Mouse (Mus musculus) thymus, postnatal 10 days (tissue): Measurements from ENCODE around the gene Inpp5f.
"Not testable (repeated sequence)": the region's sequence is repeated elsewhere in the genome, so short reads cannot be mapped to it uniquely, and the experiment has no call there.

ENCODE experiments used
- DNase-seq, 2 experiments: peaks; one replicate each; pipeline ENCODE4 v3.0.0; 2021; ENCODE audit warnings: low spot score in 2 of 2

The Inpp5f gene

DNA sequence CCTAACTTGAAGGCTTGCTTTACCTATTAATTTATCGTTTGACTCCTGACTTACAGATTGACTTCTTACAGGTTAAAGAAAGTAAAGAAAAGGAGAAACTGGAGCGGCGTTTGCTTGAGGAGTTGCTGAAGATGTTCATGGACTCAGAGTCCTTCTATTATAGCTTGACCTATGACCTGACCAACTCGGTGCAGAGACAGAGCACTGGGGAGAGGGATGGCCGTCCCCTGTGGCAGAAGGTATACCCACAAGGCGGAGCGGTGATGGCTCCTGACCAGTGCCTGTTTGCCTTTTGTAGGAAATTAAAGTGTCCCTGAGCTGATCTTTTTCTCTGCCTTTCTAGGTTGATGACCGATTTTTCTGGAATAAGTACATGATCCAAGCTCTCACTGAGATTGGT is 52.8 kb downstream of the Inpp5f start:
- no peak for DNase-seq

DNA sequence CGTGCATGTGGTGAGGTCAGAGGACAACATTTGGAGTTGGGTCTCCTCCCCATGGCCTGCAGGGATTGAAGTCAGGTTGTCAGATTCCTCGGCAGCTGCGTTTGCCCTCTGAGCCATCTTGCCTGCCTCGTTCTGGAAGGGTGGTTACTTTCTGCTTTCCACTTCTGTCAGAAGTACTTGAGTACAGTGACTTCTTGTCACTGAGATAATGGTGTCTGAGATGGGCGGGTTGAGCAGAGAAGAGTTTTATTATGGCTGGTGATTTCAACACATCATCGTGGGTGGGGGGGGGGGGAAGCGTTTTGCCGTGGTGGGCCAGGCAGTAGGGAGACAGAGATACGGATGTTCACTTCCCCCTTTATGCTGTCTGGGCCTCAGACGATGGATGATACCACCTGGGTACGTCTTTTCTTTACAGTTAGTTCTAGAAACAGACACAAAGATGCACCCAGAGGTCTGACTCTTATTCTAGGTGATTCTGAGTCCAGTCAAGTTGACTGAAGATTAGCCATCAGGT is 53.8 kb downstream of the Inpp5f start:
- no peak for DNase-seq

DNA sequence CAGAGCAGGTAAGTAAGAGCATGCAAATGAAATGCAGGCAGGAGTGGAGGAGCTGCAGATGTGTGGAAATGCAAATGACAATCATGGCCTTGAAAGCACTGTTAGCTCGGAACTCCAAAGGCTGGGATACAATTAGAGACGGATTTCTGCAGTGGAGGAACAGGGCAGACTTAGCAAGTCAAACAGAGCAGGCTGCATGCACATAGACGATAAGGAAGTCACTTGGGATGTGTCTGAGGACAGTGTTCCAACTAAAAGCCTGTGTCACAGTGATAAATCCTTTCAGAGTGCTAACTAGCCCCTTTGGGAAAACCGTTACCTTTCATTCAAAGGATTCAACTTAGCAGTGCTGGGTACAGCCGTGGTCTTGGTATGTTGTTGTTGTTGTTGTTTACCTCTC is 56.7 kb downstream of the Inpp5f start:
- no peak for DNase-seq

DNA sequence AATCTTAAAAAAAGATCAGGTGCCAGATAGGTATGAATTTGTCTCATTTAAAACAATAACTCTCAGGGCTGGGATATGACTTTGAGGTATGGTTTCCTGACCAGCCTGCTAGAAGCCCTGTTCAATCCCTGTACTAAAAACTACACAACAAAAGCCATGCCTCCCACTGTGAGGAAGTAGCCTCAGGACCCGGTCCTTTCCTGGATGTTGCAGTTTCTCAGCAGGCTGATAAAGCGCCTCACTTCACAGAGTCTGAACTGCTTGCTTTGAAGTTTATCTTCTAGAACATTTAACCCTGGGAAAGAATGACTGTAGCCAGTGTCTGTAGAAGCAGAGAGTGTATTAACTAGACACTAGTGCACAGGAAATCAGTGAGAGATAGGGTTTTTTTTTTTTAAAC is 57.7 kb downstream of the Inpp5f start:
- no peak for DNase-seq

DNA sequence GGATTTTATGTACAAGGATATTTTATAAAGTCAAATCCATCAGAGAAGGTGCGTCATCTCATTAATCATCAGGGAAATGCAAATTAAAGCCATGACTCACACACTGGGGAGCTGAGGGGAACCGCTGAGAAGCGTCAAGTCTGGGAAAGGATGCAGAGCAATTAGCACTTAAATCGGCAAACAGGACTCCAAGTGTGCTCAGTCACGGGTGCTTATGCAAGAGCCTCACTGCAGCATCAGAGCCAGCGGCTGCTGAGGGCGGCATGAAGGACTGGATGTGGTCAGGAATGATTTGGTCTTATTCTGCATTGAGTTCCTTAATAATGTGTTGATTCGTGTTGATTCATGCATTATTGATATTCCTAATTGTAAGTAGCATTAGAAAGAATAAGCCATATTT is 60.8 kb downstream of the Inpp5f start:
- DNase-seq: no peak

DNA sequence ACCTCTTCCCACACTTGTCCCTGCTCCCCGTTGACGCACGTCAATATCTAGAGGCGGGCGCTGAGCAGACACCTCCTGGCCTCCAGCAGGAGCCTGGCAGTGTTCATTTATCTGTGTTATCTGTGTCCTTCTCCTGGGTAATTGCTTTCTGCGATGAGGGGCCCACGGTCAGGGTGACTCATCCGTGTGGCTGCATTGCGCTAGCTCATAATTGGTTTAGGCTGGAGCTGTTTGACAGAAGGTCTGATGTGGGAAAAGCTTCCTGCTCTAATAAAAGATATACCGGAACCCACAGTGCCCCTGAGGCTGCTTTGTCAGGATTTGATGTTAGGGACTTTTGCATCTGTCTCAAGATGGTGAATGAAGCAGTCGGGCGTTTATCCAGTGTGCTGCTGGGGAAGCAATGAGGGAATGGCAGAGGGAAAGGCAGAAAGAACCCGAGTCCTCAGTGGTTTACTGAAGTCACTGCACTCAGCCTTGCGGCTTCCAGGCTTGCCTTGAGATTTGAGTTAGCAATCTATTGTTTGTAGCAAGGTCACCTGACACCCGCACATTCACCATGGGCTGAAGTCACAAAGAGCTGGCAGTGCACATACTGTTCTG is 61.4 kb downstream of the Inpp5f start:
- no peak for DNase-seq

DNA sequence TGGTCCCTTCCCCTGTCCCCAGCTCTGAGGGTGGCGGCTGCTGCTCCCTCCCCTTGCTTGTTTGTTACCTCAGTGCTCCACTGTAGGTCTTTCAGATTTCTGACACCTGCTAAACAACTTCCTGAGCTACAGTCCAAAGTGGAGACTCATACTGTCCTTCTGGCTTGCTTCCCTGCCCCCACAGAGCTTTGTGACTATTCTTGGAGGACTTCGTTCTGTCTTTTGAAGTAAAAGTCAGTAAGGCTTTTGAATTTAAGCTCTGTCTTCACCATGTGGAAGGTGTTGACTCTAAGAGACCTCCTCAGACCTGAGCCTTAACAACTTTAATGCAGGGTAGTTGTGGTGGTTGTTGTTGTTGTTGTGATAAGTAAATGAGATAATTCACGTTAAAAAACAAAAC is 67.4 kb downstream of the Inpp5f start:
- no peak for DNase-seq

DNA sequence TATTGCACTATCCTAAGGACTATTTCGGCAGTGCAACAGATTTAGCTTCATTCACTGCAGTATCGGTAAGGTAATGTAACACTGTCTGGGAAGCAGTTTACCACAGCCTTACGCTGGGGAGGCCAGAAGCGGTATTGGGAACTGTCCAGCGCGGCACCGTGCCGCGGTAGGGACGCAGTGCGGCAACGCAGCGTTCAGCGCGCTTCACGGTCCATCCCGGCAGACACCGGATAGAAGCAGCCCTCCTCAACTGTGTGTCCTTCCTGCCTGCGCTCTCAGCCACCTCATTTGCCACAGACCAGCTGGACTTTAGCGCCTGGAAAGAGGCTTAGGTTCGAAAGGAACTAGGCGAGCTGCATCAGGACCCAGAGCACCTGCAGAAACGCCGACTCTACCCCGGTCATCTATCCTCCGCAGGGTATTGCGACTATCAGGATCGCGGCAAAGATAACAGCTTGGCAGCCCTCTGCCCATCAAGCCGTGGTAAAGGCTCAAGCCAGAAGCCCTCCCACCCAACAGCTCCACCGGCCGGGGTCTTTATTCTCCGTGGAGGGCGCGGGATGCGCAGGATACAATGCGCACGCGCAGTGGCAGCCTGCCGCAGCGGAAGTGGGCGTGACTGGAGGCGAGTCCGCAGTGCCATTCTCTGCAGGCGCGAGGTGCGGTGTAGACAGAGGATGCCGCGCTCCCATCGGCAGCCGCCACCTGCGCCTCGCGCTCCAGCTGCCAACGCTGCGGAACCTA is 76.9 kb downstream of the Inpp5f start:
- peak; percentile 76 to 79 for DNase-seq

DNA sequence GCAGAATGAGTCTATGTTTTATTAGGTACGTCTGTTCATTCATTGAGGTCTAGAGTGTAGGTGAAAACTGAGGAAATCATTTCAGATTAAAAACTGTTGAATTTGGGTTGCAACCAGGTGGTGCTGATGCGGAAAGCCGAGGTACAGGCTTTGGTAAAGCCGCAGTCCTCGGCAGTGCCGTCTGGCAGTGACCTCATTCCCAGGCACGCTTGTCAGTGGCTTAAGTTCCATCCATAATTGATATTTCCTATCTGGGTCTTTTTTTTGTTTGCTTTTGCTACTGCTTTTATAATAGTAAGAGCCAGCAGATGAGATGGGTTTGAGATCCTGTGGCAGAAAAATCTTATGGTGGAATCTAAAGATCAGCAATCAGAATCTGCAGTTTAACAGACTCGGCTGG is 78.2 kb downstream of the Inpp5f start:
- DNase-seq: no peak

GRCm38 (mm10) chr7:128690070-128690469 is 78.9 kb downstream of the Inpp5f start:
- peak; percentile 75 to 92 for DNase-seq

DNA sequence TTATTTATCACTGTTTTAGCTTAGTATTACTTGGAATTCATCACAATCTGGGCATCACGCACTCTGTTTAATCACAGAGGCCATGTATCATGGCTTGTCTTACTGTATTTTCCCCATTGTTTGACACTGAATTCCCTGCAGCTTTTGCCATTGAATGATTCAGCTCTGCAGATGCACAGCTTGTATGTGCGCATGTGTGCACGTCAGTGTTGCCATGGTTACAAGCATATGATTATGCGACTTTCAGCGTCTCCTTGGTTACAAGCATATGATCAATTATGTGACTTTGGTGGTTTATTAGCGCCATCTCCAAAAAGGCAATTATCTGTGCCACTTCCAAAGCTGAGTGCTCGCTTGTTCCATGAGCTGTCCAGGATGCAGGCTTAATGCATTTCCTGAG is 79.7 kb downstream of the Inpp5f start:
- no peak for DNase-seq

- no peak for DNase-seq
These were observed 81.0 kb downstream of the Inpp5f start for GRCm38 (mm10) chr7:128692163-128692562.

DNA sequence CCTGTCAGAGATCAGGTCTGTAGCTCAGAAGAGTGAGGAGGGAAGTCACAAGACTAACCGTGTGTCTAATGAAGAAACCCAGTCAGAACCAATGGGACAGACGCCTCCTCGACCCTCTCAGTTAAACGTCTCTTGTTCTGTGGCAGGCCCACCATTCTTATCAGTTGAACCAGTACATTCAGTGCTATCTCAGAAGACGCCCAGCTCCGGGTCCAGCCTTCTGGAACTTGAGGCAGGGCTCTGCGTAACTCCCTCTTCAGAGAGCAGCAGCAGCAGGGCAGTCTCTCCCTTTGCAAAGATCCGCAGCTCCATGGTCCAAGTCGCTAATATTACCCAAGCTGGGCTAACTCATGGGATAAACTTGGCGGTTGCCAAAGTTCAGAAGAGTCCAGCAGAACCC is 83.7 kb downstream of the Inpp5f start:
- DNase-seq: no peak

DNA sequence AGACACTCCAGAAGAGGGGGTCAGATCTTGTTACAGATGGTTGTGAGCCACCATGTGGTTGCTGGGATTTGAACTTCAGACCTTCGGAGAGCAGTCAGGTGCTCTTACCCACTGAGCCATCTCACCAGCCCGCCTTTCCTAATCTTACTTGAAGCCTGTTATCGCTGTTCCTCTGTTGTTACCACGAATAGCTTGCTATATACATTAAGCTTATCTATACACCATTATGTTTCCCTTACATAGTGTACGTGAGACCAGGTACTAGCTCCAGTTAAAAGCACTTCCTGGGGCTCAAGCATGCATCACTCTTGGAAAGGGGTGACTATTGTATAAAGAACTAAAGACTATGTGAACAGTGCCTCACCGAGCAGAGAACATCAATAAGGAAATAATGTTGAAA is 88.8 kb downstream of the Inpp5f start:
- not testable (repeated sequence) for DNase-seq

DNA sequence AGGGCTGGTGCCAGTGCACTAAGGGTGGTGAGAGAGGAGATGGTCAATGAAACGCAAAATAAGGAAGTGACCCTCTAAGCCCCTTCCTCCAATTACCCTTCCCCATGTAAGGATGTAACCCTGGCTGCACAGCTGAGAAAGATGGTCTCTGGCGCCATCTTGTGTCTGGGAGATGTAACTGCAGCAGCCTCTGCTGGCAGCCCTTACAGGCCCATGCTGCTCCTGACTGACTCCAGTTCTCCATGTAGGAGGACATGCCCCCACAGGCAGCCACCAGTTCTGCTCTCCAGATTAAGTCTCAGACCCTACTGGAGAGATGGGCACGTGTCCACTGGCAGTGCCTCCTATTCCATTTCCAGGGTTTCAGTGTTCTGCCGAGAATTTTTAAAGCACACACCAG is 94.6 kb downstream of the Inpp5f start:
- peak in 1 of 2 experiments; percentile 69 for DNase-seq

DNA sequence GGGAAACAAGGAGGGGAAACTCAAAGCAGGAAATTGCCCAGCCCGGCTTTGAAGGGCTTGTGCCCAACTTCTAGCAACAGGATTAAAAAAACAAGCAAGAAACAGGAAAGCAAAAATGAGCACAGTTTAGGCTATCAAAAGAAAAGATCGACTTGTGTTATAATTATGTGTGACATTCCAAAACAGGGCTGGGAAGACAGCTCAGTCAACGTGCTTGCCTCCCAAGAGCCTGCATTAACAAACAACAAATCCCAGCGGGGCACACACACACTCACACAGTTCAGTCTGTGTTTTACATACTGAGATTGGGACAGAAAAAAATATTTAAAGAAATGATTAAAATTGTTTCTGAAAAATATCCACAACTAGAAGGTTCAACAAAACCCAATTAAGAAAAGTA is 106.9 kb downstream of the Inpp5f start:
- no peak for DNase-seq

- peak; percentile 62 to 76 for DNase-seq
These were observed 113.6 kb downstream of the Inpp5f start for GRCm38 (mm10) chr7:128724761-128725160.

- DNase-seq: no peak
These were observed 114.1 kb downstream of the Inpp5f start for GRCm38 (mm10) chr7:128725189-128725588.

DNA sequence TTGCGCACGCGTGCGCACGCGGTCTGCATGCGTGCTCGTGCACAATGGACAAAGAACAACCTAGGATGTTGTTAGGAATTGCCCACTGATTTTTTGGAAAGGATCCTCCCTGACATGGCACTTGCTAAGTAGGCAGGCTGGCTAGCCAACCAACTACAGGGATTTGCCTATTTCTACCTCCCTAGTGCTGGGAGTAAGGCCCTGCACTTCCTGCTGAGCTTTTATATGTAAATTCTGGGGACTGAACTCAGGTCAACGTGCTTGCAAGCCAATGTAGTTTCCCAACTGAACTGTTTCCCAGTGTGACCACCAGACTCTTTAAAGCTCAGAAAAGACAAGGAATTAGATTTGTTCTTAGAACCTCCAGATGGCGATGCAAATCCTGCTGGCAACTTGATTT is 115.9 kb downstream of the Inpp5f start:
- DNase-seq: no peak

DNA sequence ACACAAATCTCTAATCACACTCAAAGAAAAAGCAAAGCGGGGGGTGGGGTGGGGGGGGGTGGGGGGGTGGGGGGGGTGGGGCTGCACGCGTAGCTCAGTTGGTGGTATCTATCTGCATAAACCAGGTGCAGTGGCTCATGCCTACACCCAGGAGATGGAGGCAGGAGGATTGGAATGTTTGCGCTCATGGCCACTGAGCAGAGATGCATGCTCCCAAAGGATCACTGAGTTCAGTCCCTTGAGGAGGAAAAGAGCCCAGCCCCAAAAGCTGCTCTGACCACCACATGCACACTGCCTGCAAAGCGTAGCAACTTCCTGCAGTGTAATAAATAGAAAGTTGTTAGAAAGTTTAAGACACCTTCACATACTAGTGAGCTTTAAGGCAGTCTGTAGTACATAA is 116.6 kb downstream of the Inpp5f start:
- no peak for DNase-seq

DNA sequence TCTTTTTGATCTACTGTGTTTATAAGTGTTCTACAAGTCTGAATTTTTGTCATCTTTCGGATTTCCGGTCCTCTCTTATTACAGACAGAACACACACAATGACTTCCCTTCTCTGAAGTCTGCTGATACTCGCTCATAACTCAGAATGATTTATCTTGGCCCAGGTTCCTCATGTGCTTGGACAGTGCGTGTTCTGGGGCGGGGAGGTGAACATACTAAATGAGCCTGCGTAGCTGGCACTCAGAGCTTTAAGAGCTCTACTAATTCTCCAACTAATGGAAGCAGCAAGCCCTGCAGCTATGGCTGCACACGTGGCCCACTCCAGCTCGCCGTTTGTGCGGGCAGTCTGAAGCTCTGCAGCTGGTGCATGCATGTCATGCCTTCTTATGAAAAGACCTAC is 117.6 kb downstream of the Inpp5f start:
- DNase-seq: no peak

GRCm38 (mm10) chr7:128731585-128731984 is 120.5 kb downstream of the Inpp5f start:
- no peak for DNase-seq

DNA sequence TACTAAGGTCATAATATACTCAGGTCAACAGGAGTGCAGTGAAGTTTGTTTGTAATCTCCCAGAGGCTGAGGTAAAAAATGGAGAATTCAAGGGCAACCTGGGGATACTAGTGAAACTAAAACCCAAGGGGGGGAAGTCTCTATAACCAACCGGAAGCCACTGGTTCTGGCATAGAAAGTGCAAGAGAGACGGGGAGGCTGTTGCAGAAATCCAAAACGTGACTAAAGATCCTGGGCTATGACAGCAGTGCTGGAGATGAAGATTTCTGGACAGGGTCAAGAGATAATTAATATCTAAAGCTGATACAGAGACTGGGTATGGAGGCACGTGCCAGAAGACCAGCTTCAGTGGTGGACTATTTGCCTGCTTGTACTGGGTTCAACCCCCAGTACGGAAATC is 126.9 kb downstream of the Inpp5f start:
- no peak for DNase-seq

GRCm38 (mm10) chr7:128739116-128739461 is 128.0 kb downstream of the Inpp5f start:
- no peak for DNase-seq
